Mouse (Mus musculus) myocyte (in vitro differentiated cells): Measurements from ENCODE around the gene Kcnh2. TPM values are rescaled to one million over a fixed set of nuclear protein-coding genes. Genes with fewer than 3 reads are reported as not detected.

ENCODE experiments used
- H3K27me3 ChIP-seq: one replicate; pipeline ENCODE4 v1.6.1; 2011; ENCODE audit not compliant: control insufficient read depth, insufficient read depth, insufficient read length
- H3K36me3 ChIP-seq: one replicate; pipeline ENCODE4 v1.6.1; 2011; ENCODE audit not compliant: control insufficient read depth, insufficient read depth
- H3K4me2 ChIP-seq: one replicate; pipeline ENCODE4 v1.6.1; 2011; ENCODE audit warnings: low read depth, control low read depth
- H3K4me3 ChIP-seq: one replicate; pipeline ENCODE4 v1.5.1; 2011; ENCODE audit warnings: mild to moderate bottlenecking, control low read depth, moderate library complexity
- H3K79me2 ChIP-seq: one replicate; pipeline ENCODE4 v1.6.1; 2011; ENCODE audit not compliant: control insufficient read depth, insufficient read depth
- H3ac ChIP-seq: one replicate; pipeline ENCODE4 v1.6.1; 2011; ENCODE audit not compliant: control insufficient read depth, insufficient read length
- CEBPB ChIP-seq: IDR thresholded peaks from 2 replicates; pipeline ENCODE4 v1.6.1; 2011; ENCODE audit warnings: mild to moderate bottlenecking, moderate library complexity; ENCODE audit not compliant: poor library complexity, insufficient read depth, severe bottlenecking
- E2F4 ChIP-seq: IDR thresholded peaks from one replicate; pipeline ENCODE4 v1.6.1; 2011; ENCODE audit warnings: mild to moderate bottlenecking, control low read depth, moderate library complexity; ENCODE audit not compliant: insufficient read depth
- MAX ChIP-seq: IDR thresholded peaks from one replicate; pipeline ENCODE4 v1.6.1; 2011; ENCODE audit warnings: low read depth, mild to moderate bottlenecking, control low read depth
- MYOD1 ChIP-seq, 3 experiments: IDR thresholded peaks; one replicate each; pipeline ENCODE4 v1.6.1; 2011; ENCODE audit warnings: control low read depth in 2 of 3, low read depth in 2 of 3, mild to moderate bottlenecking in 2 of 3, moderate library complexity in 1 of 3; ENCODE audit not compliant: insufficient read length in 2 of 3, control insufficient read depth in 1 of 3
- MYOG ChIP-seq, 3 experiments: IDR thresholded peaks; one replicate each; pipeline ENCODE4 v1.6.1; 2011; ENCODE audit warnings: control low read depth in 2 of 3, low read depth in 2 of 3, mild to moderate bottlenecking in 2 of 3; ENCODE audit not compliant: insufficient read length in 2 of 3, control insufficient read depth in 1 of 3, insufficient read depth in 1 of 3
- POLR2A ChIP-seq: IDR thresholded peaks from one replicate; pipeline ENCODE4 v1.6.1; 2011; ENCODE audit warnings: low read depth, mild to moderate bottlenecking, control low read depth, moderate library complexity; ENCODE audit not compliant: insufficient read length
- POLR2AphosphoS2 ChIP-seq: IDR thresholded peaks from one replicate; pipeline ENCODE4 v1.6.1; 2011; ENCODE audit warnings: low read depth, control low read depth; ENCODE audit not compliant: insufficient read length
- REST ChIP-seq: IDR thresholded peaks from one replicate; pipeline ENCODE4 v1.6.1; 2011; ENCODE audit warnings: mild to moderate bottlenecking, control low read depth, moderate library complexity; ENCODE audit not compliant: insufficient read depth, insufficient read length
- SRF ChIP-seq: IDR thresholded peaks from one replicate; pipeline ENCODE4 v1.6.1; 2011; ENCODE audit warnings: low read depth; ENCODE audit not compliant: control insufficient read depth, insufficient read length
- TCF12 ChIP-seq: IDR thresholded peaks from one replicate; pipeline ENCODE4 v1.6.1; 2011; ENCODE audit warnings: mild to moderate bottlenecking, control low read depth; ENCODE audit not compliant: poor library complexity, insufficient read depth, severe bottlenecking
- TCF3 ChIP-seq: IDR thresholded peaks from one replicate; pipeline ENCODE4 v1.6.1; 2011; ENCODE audit warnings: low read depth, control low read depth; ENCODE audit not compliant: insufficient read length
- USF1 ChIP-seq: IDR thresholded peaks from one replicate; pipeline ENCODE4 v1.6.1; 2011; ENCODE audit warnings: low read depth, mild to moderate bottlenecking, control low read depth, moderate library complexity
- polyA plus RNA-seq: library from polyadenylated mRNA; unstranded; fragments of >200 nt; fragmentation: generic; extraction: Trizol; gene quantifications from one replicate; pipeline ENCODE4 v1.2.1, GENCODE M21; 2012; ENCODE audit warnings: missing spikeins

The Kcnh2 gene
- polyA plus RNA-seq, 1 experiment, result 10.3 TPM

- H3ac ChIP-seq, result no peak within 1 kb of the TSS
- H3K4me2 ChIP-seq, result no peak within 1 kb of the TSS
- H3K79me2 ChIP-seq, result no peaks in the 10 kb centered on the region
- peaks cover 42% of the 10 kb centered on the region for H3K27me3 ChIP-seq
- TF ChIP-seq POLR2A (no peak), REST (no peak), CEBPB (no peak), E2F4 (no peak), USF1 (no peak), POLR2AphosphoS2 (no peak), MYOG (IDR thresholded peaks at IDR 0.05; ENCODE audit: control insufficient read depth in 1 of 3, insufficient read depth in 1 of 3, insufficient read length in 2 of 3, low read depth in 2 of 3) (no peak), TCF3 (no peak), MAX (no peak), SRF (no peak), TCF12 (no peak), MYOD1 (IDR thresholded peaks at IDR 0.05; ENCODE audit: control insufficient read depth in 1 of 3, insufficient read length in 2 of 3, low read depth in 2 of 3) (no peak)
- no peak within 1 kb of the TSS for H3K4me3 ChIP-seq
- no peaks in the 10 kb centered on the region for H3K36me3 ChIP-seq
These were observed 13.1 kb upstream of the Kcnh2 start, which contains the start of gene Nos3 for GRCm38 (mm10) chr5:24364508-24364907. Gene Nos3 (plus strand): TSS chr5:24364810.

GRCm38 (mm10) chr5:24364061-24364460 is 12.7 kb upstream of the Kcnh2 start:
- H3K36me3 ChIP-seq, result no peaks in the 10 kb centered on the region
- TF ChIP-seq TCF12 (no peak), SRF (no peak), CEBPB (no peak), POLR2A (no peak), E2F4 (no peak), USF1 (no peak), POLR2AphosphoS2 (no peak)
- H3ac ChIP-seq, result no peak overlapping the region
- H3K79me2 ChIP-seq, result no peaks in the 10 kb centered on the region
- H3K27me3 ChIP-seq, result peaks cover 42% of the 10 kb centered on the region
- no peak overlapping the region for H3K4me3 ChIP-seq
- no peak overlapping the region for H3K4me2 ChIP-seq

GRCm38 (mm10) chr5:24363467-24363866 is 12.1 kb upstream of the Kcnh2 start:
- Histone ChIP-seq H3K4me2 (no peak overlapping the region), H3K4me3 (no peak overlapping the region), H3K36me3 (no peaks in the 10 kb centered on the region), H3K27me3 (peaks cover 36% of the 10 kb centered on the region), H3K79me2 (no peaks in the 10 kb centered on the region), H3ac (no peak overlapping the region)
- TF ChIP-seq SRF (no peak), TCF12 (no peak), MYOD1 (IDR thresholded peaks at IDR 0.05; ENCODE audit: control insufficient read depth in 1 of 3, insufficient read length in 2 of 3, low read depth in 2 of 3) (no peak), REST (no peak), MYOG (IDR thresholded peaks at IDR 0.05; ENCODE audit: control insufficient read depth in 1 of 3, insufficient read depth in 1 of 3, insufficient read length in 2 of 3, low read depth in 2 of 3) (no peak), POLR2AphosphoS2 (no peak), CEBPB (no peak), TCF3 (no peak), USF1 (no peak), E2F4 (no peak), POLR2A (no peak), MAX (no peak)

GRCm38 (mm10) chr5:24360792-24361454 is 9.5 kb upstream of the Kcnh2 start:
- TF ChIP-seq POLR2A (no peak), E2F4 (no peak), USF1 (no peak), SRF (no peak), POLR2AphosphoS2 (no peak), CEBPB (no peak), MYOD1 (IDR thresholded peaks at IDR 0.05; ENCODE audit: control insufficient read depth in 1 of 3, insufficient read length in 2 of 3, low read depth in 2 of 3) (no peak), TCF3 (no peak), TCF12 (no peak), MAX (no peak), REST (no peak), MYOG (IDR thresholded peaks at IDR 0.05; ENCODE audit: control insufficient read depth in 1 of 3, insufficient read depth in 1 of 3, insufficient read length in 2 of 3, low read depth in 2 of 3) (no peak)
- Histone ChIP-seq H3K4me3 (no peak overlapping the region), H3K36me3 (no peaks in the 10 kb centered on the region), H3K4me2 (no peak overlapping the region), H3K27me3 (peaks cover 14% of the 10 kb centered on the region), H3K79me2 (no peaks in the 10 kb centered on the region), H3ac (no peak overlapping the region)
